Mouse (Mus musculus) kidney, adult 2 months (tissue): Measurements from ENCODE around the gene Dera.

Source experiments
- CTCF ChIP-seq: fragments of 200-500 bp; conservative IDR thresholded peaks from 2 replicates; pipeline ENCODE4 v1.5.1; 2011; ENCODE audit warnings: low read depth, mild to moderate bottlenecking, control low read depth, low read length, moderate library complexity, mixed read lengths; ENCODE audit not compliant: insufficient read depth, insufficient read length
- POLR2A ChIP-seq: fragments of 200-500 bp; IDR thresholded peaks from one replicate; pipeline ENCODE4 v1.6.1; 2011; ENCODE audit warnings: low read depth, low read length, control low read depth

DNA sequence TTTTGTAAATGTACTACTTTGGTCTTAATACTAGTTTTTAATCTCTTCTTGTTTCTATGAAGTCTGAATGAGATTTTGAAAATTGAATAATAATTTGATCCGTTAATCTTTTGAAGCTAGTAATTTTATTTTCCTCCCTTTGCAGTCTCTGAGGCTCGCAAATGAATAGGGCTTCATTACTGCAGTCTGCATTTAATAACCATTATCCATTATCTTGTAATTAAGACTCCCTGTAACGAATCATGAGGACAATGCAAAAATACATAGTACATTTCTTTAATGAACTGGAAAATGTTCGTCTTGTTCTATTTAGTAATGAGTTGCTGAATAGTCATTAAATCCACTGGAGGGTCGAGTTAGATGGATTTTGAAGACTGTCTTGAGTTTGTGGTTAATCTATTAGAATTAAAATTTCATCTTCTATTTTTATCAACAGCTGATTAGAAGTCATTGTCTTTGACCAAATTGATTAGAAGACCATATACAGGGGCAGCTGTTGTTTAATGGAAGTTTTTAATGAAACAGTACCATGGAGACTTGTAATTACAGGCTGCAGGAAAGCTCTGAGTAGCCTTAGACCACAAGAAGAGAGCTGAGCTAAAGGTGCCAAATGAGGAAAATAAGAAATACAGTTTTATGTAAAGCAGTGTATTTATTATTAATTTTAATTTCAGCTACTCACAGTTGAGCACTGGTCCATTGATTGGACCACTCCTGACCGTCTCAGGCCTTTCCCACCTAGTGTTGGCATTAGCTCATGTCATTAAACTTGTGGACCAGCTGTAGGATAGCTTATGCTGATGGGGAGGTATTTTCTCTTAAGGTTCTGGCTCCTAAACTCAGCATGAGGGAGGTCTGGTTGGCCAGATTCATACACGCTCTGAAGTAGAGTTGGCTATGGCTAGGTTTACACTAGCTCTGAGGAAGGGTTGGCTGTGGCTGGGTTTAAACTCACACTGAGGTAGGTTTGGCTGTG lies 70.0 kb downstream of the Dera start:
- TF ChIP-seq CTCF: no peak
- no peak for TF ChIP-seq POLR2A
